Comparison of ENCODE assay signal across 8 mouse cellular contexts in genomic region chr8:119558603-119559401, GRCm38 (mm10). TPM values are rescaled to one million over a fixed set of nuclear protein-coding genes. Genes with fewer than 3 reads are reported as not detected.
DNase-seq lines count a peak whose midpoint lies in the region; ATAC-seq and TF ChIP-seq lines count a peak whose summit lies in the region.

Gene Mbtps1 (minus strand): TSS chr8:119558735.

- peaks cover 7% of the 10 kb centered on the region for H3K36me3 ChIP-seq in heart, embryonic 11.5 days (ENCODE audit: control insufficient read depth, insufficient read depth, low read length)
- peaks cover 12% of the 10 kb centered on the region; the same call in 1 of the 2 replicates for H3K36me3 ChIP-seq in kidney, embryonic 16.5 days (ENCODE audit: insufficient read depth, low read length)
- peaks cover 5% of the 10 kb centered on the region; the same call in 1 of the 2 replicates for H3K36me3 ChIP-seq in liver, adult 2 months (ENCODE audit: control insufficient read depth, insufficient read depth, low read length)
- H3K36me3 ChIP-seq in myocyte (ENCODE audit: control insufficient read depth, insufficient read depth), result peaks cover 8% of the 10 kb centered on the region
- H3K36me3 ChIP-seq in splenic B cell, adult 2 months (ENCODE audit: control insufficient read depth, insufficient read depth, low read length, poor library complexity, severe bottlenecking), result peaks cover 1% of the 10 kb centered on the region

- peak; percentile 99 to 100 for DNase-seq in B cell, adult 2 months
- peak; percentile 99 for DNase-seq in brain, adult 2 months (ENCODE audit: low read depth, low spot score)
- peak; percentile 87 for DNase-seq in liver, adult 2 months (ENCODE audit: extremely low read depth, low read depth, low spot score)
- peak; percentile 99 for DNase-seq in splenic B cell, adult 2 months (ENCODE audit: low read depth, low spot score)

- peaks cover 21% of the 10 kb centered on the region for H3K4me1 ChIP-seq in heart, embryonic 11.5 days (ENCODE audit: control insufficient read depth, insufficient read depth, low read length)
- H3K4me1 ChIP-seq in kidney, embryonic 16.5 days (ENCODE audit: insufficient read depth, low read length), result peaks cover 21% of the 10 kb centered on the region
- peaks cover 23% of the 10 kb centered on the region for H3K4me1 ChIP-seq in liver, adult 2 months (ENCODE audit: control insufficient read depth, insufficient read depth, low read length)

- peak within 1 kb of the TSS; percentile 88 for H3K4me2 ChIP-seq in heart, embryonic 11.5 days
- H3K4me2 ChIP-seq in kidney, embryonic 16.5 days (replicated peaks; ENCODE audit: low read depth, low read length), result peak within 1 kb of the TSS; percentile 83
- H3K4me2 ChIP-seq in myocyte (ENCODE audit: low read depth), result peak within 1 kb of the TSS; percentile 100

- peak within 1 kb of the TSS; percentile 80 for H3ac ChIP-seq in myocyte (ENCODE audit: control insufficient read depth, insufficient read length)

- H3K9ac ChIP-seq in heart, embryonic 11.5 days (ENCODE audit: low read depth, low read length), result peak within 1 kb of the TSS; percentile 93
- H3K9ac ChIP-seq in kidney, embryonic 16.5 days (replicated peaks; ENCODE audit: low read length), result peak within 1 kb of the TSS; percentile 90
- peak within 1 kb of the TSS; percentile 94 for H3K9ac ChIP-seq in liver, adult 2 months (ENCODE audit: low read depth, low read length)

- no peaks in the 10 kb centered on the region for H3K27me3 ChIP-seq in heart, embryonic 11.5 days (ENCODE audit: control insufficient read depth, insufficient read depth, low read length)
- H3K27me3 ChIP-seq in kidney, embryonic 16.5 days (ENCODE audit: insufficient read depth, low read length), result no peaks in the 10 kb centered on the region
- no peaks in the 10 kb centered on the region for H3K27me3 ChIP-seq in liver, adult 2 months (ENCODE audit: control insufficient read depth, insufficient read depth, low read length)
- no peaks in the 10 kb centered on the region for H3K27me3 ChIP-seq in myocyte (ENCODE audit: control insufficient read depth, insufficient read depth, insufficient read length)
- H3K27me3 ChIP-seq in splenic B cell, adult 2 months (ENCODE audit: control insufficient read depth, insufficient read depth, low read length, poor library complexity, severe bottlenecking), result no peaks in the 10 kb centered on the region

- ATAC-seq in erythroblast, adult 5-6 weeks (replicated peaks; ENCODE audit: low FRiP score, poor library complexity, severe bottlenecking), result peak; percentile 90
- ATAC-seq in heart, embryonic 11.5 days (replicated peaks; ENCODE audit: insufficient number of reproducible peaks, low FRiP score, low TSS enrichment), result peak; percentile 97
- ATAC-seq in kidney, embryonic 16.5 days (ENCODE audit: low FRiP score, low TSS enrichment), result peak; percentile 97

- peak within 1 kb of the TSS; percentile 88 for H3K4me3 ChIP-seq in heart, embryonic 11.5 days (ENCODE audit: low read depth, low read length)
- H3K4me3 ChIP-seq in kidney, embryonic 16.5 days (ENCODE audit: low read length), result peak within 1 kb of the TSS; percentile 83
- H3K4me3 ChIP-seq in liver, adult 2 months (ENCODE audit: insufficient read depth, low read depth, low read length), result peak within 1 kb of the TSS; percentile 80
- peak within 1 kb of the TSS; percentile 85 for H3K4me3 ChIP-seq in myocyte

- TF ChIP-seq POLR2A in liver, adult 2 months (IDR thresholded peaks at IDR 0.05; ENCODE audit: extremely low read depth, insufficient read depth, low read length), result peak; percentile 98
- peak; percentile 64 for TF ChIP-seq POLR2A in myocyte (IDR thresholded peaks at IDR 0.05; ENCODE audit: insufficient read length, low read depth)

- no peak for TF ChIP-seq CTCF in liver, adult 2 months (IDR thresholded peaks at IDR 0.05; ENCODE audit: low read depth, low read length)

- H3K79me2 ChIP-seq in liver, adult 2 months (ENCODE audit: control insufficient read depth, insufficient read depth, low read length), result peaks cover 21% of the 10 kb centered on the region; the same call in 1 of the 2 replicates
- peaks cover 44% of the 10 kb centered on the region for H3K79me2 ChIP-seq in myocyte (ENCODE audit: control insufficient read depth, insufficient read depth)

- 8% methylated on average over 48 of the region's 63 CpGs for WGBS in heart, embryonic 11.5 days (ENCODE audit: insufficient replicate concordance)
- 5% methylated on average over 63 of the region's 63 CpGs for WGBS in kidney, embryonic 16.5 days
- WGBS in liver, adult 2 months, result 2% methylated on average over 63 of the region's 63 CpGs

- peak within 1 kb of the TSS; percentile 86 for H3K27ac ChIP-seq in heart, embryonic 11.5 days (ENCODE audit: low read depth, low read length)
- peak within 1 kb of the TSS; percentile 92 for H3K27ac ChIP-seq in kidney, embryonic 16.5 days (ENCODE audit: low read length)
- peak within 1 kb of the TSS; percentile 87 for H3K27ac ChIP-seq in liver, adult 2 months (replicated peaks; ENCODE audit: insufficient read depth, low read depth, low read length)

- no peaks in the 10 kb centered on the region for H3K9me3 ChIP-seq in heart, embryonic 11.5 days (replicated peaks; ENCODE audit: control insufficient read depth, low read length)
- no peaks in the 10 kb centered on the region for H3K9me3 ChIP-seq in kidney, embryonic 16.5 days (ENCODE audit: low read length)

TF ChIP-seq in myocyte, 11 proteins besides CTCF, POLR2A, EP300 and RAD21:
- peak in 1 of 3 experiments; percentile 3 for TF ChIP-seq MYOG (IDR thresholded peaks at IDR 0.05; ENCODE audit: control insufficient read depth in 1 of 3, insufficient read depth in 1 of 3, insufficient read length in 2 of 3, low read depth in 2 of 3)
- TF ChIP-seq REST (IDR thresholded peaks at IDR 0.05; ENCODE audit: insufficient read depth, insufficient read length), result no peak
- peak; percentile 45 for TF ChIP-seq POLR2AphosphoS2 (IDR thresholded peaks at IDR 0.05; ENCODE audit: insufficient read length, low read depth)

RNA-seq across cellular contexts. Expression of gene Mbtps1, which starts in this region (rescaled TPM):
- 36.1 and 41.0 TPM in 2 replicates for total RNA-seq in erythroblast, adult 5-6 weeks (2015; ENCODE audit: low replicate concordance)
- 43.0 and 68.2 TPM in 2 replicates for total RNA-seq in erythroblast, adult 5-6 weeks (2017; ENCODE audit: low replicate concordance)
- 63.6 and 80.5 TPM in 2 replicates for polyA plus RNA-seq in heart, embryonic 11.5 days (2014; fragmentation: Nextera tagmentation; extraction: Ambion mirVana)
- 131 TPM in 2 replicates for polyA plus RNA-seq in kidney, embryonic 16.5 days (2015; fragmentation: Nextera tagmentation; extraction: Ambion mirVana)
- 30.4 and 39.8 TPM in 2 replicates for total RNA-seq in liver, adult 2 months (2014; rRNA removed)
- 30.1 and 31.9 TPM in 2 replicates for polyA plus RNA-seq in liver, adult 2 months (2012; rRNA removed)
- 70.8 TPM for polyA plus RNA-seq in myocyte (2012; fragmentation: generic; extraction: Trizol)

Comparison
In these comparisons a context has a peak if more than half of its experiments do, and no peak if none do; other contexts are left out.
1. Peak in every context shown above with its lines: DNase-seq, ATAC-seq, H3K4me3 ChIP-seq and H3K27ac ChIP-seq.